In the genomic region with DNA sequence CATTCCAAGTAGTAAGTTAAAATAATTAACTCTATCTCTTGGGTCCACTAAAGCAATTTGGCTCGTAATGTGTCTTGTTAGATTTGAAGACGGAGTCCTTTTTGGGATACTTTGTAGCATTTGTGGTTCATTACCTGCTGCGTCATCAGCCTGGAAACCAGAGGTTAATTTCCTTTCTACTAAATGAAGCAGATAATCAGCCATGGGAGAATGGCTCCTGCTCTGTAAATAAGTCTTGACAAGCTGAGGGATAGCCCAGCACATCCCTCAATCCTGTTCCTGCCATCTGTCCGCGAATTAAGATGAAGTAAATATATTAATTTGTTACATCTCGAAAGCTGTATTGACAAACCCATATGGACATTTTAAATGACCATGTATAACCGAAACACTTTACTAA, we compare ENCODE assay signal across 19 mouse cellular contexts.
DNase-seq lines count a peak whose midpoint lies in the region; ATAC-seq and TF ChIP-seq lines count a peak whose summit lies in the region.
"Had no signal": no experiment of that assay in that cellular context is flagged by ENCODE, and none has a peak within 500 bp of the region (broad histone marks: within the 10 kb centered on the region; RNA-seq: fewer than 3 reads in every experiment).

No protein-coding gene starts in this region.

- H3K4me1 ChIP-seq in embryonic facial prominence, embryonic 14.5 days (ENCODE audit: control insufficient read depth, insufficient read depth, low read length): no peaks in the 10 kb centered on the region
- H3K4me1 ChIP-seq in embryonic facial prominence, embryonic 10.5 days: no peaks in the 10 kb centered on the region
- H3K4me1 ChIP-seq in hindbrain, postnatal 0 days (ENCODE audit: insufficient read depth, low read length): no peaks in the 10 kb centered on the region
- H3K4me1 ChIP-seq in hindbrain, embryonic 10.5 days (replicated peaks): no peaks in the 10 kb centered on the region
- H3K4me1 ChIP-seq: forebrain, embryonic 12.5 days; heart, embryonic 15.5 days had no signal

- no peak for TF ChIP-seq CTCF in hindbrain, postnatal 0 days (IDR thresholded peaks at IDR 0.05; ENCODE audit: low read depth)

- ATAC-seq in embryonic facial prominence, embryonic 14.5 days (ENCODE audit: low read depth): no peak
- ATAC-seq in hindbrain, postnatal 0 days: no peak
- ATAC-seq: forebrain, postnatal 0 days; intestine, embryonic 16.5 days had no signal

- H3K4me3 ChIP-seq in embryonic facial prominence, embryonic 14.5 days (ENCODE audit: low read depth, low read length): no peak overlapping the region
- no peak overlapping the region for H3K4me3 ChIP-seq in embryonic facial prominence, embryonic 10.5 days
- no peak overlapping the region for H3K4me3 ChIP-seq in hindbrain, postnatal 0 days (ENCODE audit: low read length)
- H3K4me3 ChIP-seq in hindbrain, embryonic 10.5 days: no peak overlapping the region
- H3K4me3 ChIP-seq: forebrain, embryonic 12.5 days; heart, adult 2 months; heart, embryonic 15.5 days had no signal

- intact Hi-C loops in left cerebral cortex, postnatal 36 days (cut with DNase I): no loop called here

- H3K27me3 ChIP-seq in embryonic facial prominence, embryonic 14.5 days (replicated peaks; ENCODE audit: control insufficient read depth, insufficient read depth, low read length): no peaks in the 10 kb centered on the region
- no peaks in the 10 kb centered on the region for H3K27me3 ChIP-seq in embryonic facial prominence, embryonic 10.5 days (replicated peaks; ENCODE audit: low read depth, poor library complexity, severe bottlenecking)
- H3K27me3 ChIP-seq in hindbrain, postnatal 0 days (ENCODE audit: insufficient read depth, low read length): no peaks in the 10 kb centered on the region
- no peaks in the 10 kb centered on the region for H3K27me3 ChIP-seq in hindbrain, embryonic 10.5 days (ENCODE audit: insufficient read depth, poor library complexity, severe bottlenecking)
- H3K27me3 ChIP-seq: CH12.LX; forebrain, embryonic 12.5 days; heart, embryonic 15.5 days had no signal

- H3K4me2 ChIP-seq in embryonic facial prominence, embryonic 14.5 days (ENCODE audit: low read depth, low read length): no peak overlapping the region
- no peak overlapping the region for H3K4me2 ChIP-seq in hindbrain, postnatal 0 days (ENCODE audit: low read depth, low read length)
- H3K4me2 ChIP-seq: forebrain, embryonic 12.5 days; heart, embryonic 11.5 days; heart, embryonic 15.5 days had no signal

- no peaks in the 10 kb centered on the region for H3K9me3 ChIP-seq in embryonic facial prominence, embryonic 14.5 days (ENCODE audit: control insufficient read depth, low read length)
- no peaks in the 10 kb centered on the region for H3K9me3 ChIP-seq in embryonic facial prominence, embryonic 10.5 days
- no peaks in the 10 kb centered on the region for H3K9me3 ChIP-seq in hindbrain, postnatal 0 days (ENCODE audit: low read length)
- no peaks in the 10 kb centered on the region for H3K9me3 ChIP-seq in hindbrain, embryonic 10.5 days
- H3K9me3 ChIP-seq: forebrain, embryonic 12.5 days; heart, embryonic 15.5 days had no signal

- H3K9ac ChIP-seq in embryonic facial prominence, embryonic 14.5 days (ENCODE audit: low read depth, low read length): no peak overlapping the region
- H3K9ac ChIP-seq in hindbrain, postnatal 0 days (replicated peaks; ENCODE audit: low read length): no peak overlapping the region
- H3K9ac ChIP-seq: forebrain, embryonic 12.5 days; forebrain, postnatal 0 days; heart, embryonic 15.5 days had no signal

- H3K27ac ChIP-seq in embryonic facial prominence, embryonic 14.5 days (replicated peaks; ENCODE audit: low read depth, low read length): no peak overlapping the region
- H3K27ac ChIP-seq in embryonic facial prominence, embryonic 10.5 days (replicated peaks): no peak overlapping the region
- no peak overlapping the region for H3K27ac ChIP-seq in hindbrain, postnatal 0 days
- H3K27ac ChIP-seq in hindbrain, embryonic 10.5 days: no peak overlapping the region
- H3K27ac ChIP-seq: forebrain, embryonic 12.5 days; heart, adult 2 months; heart, embryonic 15.5 days had no signal

- WGBS in embryonic facial prominence, embryonic 14.5 days: 69% methylated on average over 7 of the region's 7 CpGs
- WGBS in embryonic facial prominence, embryonic 10.5 days: 82% methylated on average over 7 of the region's 7 CpGs
- WGBS in hindbrain, postnatal 0 days: 62% methylated on average over 7 of the region's 7 CpGs
- 87% methylated on average over 7 of the region's 7 CpGs for WGBS in hindbrain, embryonic 10.5 days

- peak; percentile 15 for DNase-seq in embryonic facial prominence, embryonic 14.5 days (ENCODE audit: low spot score)
- DNase-seq in embryonic facial prominence, embryonic 10.5 days (ENCODE audit: low spot score): no peak
- peak; percentile 47 for DNase-seq in hindbrain, postnatal 0 days (ENCODE audit: low spot score)
- DNase-seq in hindbrain, embryonic 10.5 days (ENCODE audit: low spot score): no peak
- peak; percentile 2 for DNase-seq in mesoderm, embryonic 11.5 days (ENCODE audit: low read depth, low spot score)
- DNase-seq in left cerebral cortex, postnatal 36 days (ENCODE audit: low spot score in 2 of 2): no peak
- DNase-seq in thymus, postnatal 4 days: no peak
- DNase-seq: adrenal gland, adult 2 months; adrenal gland, postnatal 25 days; cerebellum, adult 2 months; forebrain, postnatal 0 days; gastrocnemius, postnatal 14 days; heart, adult 2 months; heart, postnatal 14 days had no signal

- no peaks in the 10 kb centered on the region for H3K36me3 ChIP-seq in embryonic facial prominence, embryonic 14.5 days (ENCODE audit: control insufficient read depth, insufficient read depth, low read length)
- no peaks in the 10 kb centered on the region for H3K36me3 ChIP-seq in embryonic facial prominence, embryonic 10.5 days (replicated peaks)
- H3K36me3 ChIP-seq in hindbrain, postnatal 0 days (ENCODE audit: insufficient read depth, low read length): no peaks in the 10 kb centered on the region
- no peaks in the 10 kb centered on the region for H3K36me3 ChIP-seq in hindbrain, embryonic 10.5 days
- H3K36me3 ChIP-seq: forebrain, embryonic 12.5 days; heart, embryonic 15.5 days had no signal

Comparison
In these comparisons a context has a peak if more than half of its experiments do, and no peak if none do; other contexts are left out.
1. DNase-seq: peak in embryonic facial prominence, embryonic 14.5 days (single experiment), hindbrain, postnatal 0 days (single experiment) and mesoderm, embryonic 11.5 days (single experiment); none in embryonic facial prominence, embryonic 10.5 days (single experiment), hindbrain, embryonic 10.5 days (single experiment), left cerebral cortex, postnatal 36 days (0 of 2) and thymus, postnatal 4 days (single experiment).